Mouse (Mus musculus) hematopoietic stem cell, adult 5-6 weeks (primary cell): Measurements from ENCODE around the gene Ywhaq. TPM values are rescaled to one million over a fixed set of nuclear protein-coding genes. Genes with fewer than 3 reads are reported as not detected.

Source experiments
- ATAC-seq, 2 experiments: fragments of 125-278 bp in 1 of 2; replicated peaks in 1 of 2; 2 replicates each; pipeline ENCODE4 v1.8.0; 2016 to 2017; ENCODE audit warnings: inconsistent platforms in 2 of 2, mild to moderate bottlenecking in 2 of 2, moderate number of reproducible peaks in 2 of 2, low read depth in 1 of 2, moderate TSS enrichment in 1 of 2; ENCODE audit not compliant: low FRiP score in 2 of 2, poor library complexity in 2 of 2, severe bottlenecking in 2 of 2, insufficient read depth in 1 of 2, low TSS enrichment in 1 of 2
- total RNA-seq: library from RNA; stranded (forward); fragments of 172-1452, 232-1000 nt; gene quantifications from 2 replicates; pipeline ENCODE4 v1.2.3, GENCODE M21; 2017

Gene Ywhaq
- total RNA-seq, 1 experiment from 2014 or later, result 201 TPM

DNA sequence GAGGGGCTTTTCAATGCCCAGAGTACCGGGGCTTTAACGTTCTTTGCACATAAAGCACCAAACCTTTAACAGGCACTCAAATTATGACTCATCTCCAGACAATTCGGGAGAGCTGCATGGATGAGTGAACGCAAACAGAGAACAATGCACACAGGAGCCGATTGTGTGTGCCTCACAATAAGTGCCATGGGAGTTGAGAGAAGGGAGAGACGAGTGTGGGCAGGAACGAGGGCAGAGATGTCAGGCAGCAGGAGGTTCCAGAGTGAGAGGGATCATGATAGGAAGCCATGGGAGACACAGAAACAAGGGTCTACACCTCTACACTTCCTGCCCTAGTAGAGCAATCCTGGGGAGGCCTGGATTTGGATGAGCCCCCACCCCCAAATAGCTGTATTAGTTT, 7.2 kb upstream of the Ywhaq start:
- ATAC-seq, result no peak

DNA sequence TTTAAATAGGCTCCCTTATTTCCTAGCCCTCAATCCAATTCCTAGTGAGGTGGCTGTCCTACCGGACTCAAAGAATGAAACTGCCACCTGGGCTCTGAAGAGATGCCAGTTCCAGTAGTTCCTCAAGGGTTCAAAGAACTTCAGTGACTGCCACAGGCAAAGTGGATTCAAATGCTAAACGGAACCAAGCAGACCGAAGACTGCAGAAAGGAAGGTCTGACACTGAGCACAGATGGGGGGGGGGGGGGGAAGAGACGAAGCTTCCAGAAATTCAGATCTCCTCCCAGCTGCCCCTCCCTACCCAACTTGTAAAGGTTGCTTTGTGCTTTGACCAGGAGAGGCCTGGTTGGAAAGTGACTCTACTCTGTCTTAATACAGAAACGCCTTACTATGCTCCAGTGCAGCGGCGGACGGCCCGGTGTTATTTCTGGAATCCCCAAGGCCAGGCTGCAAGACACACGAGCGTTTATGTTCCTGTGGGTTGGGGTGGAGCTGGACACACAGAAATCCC, 1.2 kb upstream of the Ywhaq start:
- ATAC-seq, result no peak

DNA sequence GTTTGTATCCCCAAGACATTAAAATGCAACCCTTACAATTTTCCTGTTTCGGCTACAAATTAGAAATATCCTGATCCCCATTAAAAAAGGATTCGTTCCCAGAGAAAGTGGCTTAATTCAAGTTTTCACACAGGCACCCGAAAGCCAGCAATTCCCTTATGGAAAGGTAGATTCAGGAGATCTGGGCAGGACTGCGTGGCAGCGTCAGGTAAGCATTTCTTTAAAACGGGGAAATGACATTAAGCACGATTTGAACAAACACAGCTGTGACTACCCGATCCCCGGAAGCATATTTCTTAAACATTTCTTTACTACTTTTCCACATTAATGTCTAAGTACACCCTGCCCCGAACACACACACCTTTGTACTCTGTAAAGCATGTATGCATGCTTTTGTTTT, 646 bp upstream of the Ywhaq start:
- no peak for ATAC-seq

DNA sequence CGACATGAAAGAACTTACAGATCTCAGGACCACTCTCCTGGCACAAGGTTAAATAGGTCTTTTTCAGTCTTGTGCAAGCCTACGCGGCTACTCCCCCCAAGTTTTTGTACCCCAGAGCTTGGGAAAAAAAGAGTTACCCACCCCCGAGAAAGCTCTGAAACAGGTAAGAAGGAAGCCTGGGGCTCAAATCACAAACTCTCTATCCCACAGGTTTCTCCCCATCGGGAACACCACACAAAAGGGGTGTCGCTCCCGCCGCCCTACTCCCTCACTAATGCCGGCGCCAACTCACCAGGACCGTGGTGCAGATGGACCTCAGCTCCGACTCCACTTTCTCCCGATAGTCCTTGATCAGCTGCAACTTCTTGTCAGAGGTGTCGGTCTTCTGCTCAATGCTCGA, 931 bp downstream of the Ywhaq start:
- no peak for ATAC-seq

DNA sequence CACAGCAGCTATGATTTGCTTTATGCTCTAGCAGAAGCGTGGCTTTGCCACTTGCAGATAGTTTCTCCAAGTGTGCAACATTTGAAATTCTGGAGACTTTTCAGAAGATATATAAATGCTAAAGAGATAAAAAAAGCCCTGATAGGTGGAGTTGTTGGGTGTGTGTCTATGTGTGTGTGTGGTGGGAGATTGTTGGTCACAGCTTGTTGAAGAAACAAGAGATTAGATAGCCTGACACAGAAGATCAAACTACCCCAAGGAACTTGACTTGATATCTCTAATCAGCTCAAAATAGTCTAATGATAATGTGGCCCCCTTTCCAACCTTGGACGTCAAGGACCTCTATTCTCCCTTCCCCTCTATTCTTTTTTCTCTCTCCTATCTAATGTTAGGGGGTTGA, 6.8 kb downstream of the Ywhaq start:
- no peak for ATAC-seq

DNA sequence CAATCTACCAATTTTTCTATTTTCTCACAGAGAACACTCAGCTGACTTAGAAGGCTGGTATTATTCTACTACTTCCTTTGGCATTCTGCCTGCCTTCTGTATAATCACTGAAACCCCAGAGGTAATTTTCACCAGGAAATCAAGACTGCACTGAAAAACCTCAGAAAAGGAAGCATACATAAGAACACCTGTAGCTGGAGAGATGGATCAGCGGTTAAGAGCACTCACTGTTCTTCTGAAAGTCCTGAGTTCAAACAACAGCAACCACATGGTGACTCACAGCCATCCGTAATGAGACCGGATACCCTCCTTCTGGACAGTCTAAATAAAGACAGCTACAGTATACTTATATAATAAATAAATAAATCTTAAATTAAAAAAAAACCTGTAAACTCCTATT, 7.8 kb downstream of the Ywhaq start:
- no peak for ATAC-seq

DNA sequence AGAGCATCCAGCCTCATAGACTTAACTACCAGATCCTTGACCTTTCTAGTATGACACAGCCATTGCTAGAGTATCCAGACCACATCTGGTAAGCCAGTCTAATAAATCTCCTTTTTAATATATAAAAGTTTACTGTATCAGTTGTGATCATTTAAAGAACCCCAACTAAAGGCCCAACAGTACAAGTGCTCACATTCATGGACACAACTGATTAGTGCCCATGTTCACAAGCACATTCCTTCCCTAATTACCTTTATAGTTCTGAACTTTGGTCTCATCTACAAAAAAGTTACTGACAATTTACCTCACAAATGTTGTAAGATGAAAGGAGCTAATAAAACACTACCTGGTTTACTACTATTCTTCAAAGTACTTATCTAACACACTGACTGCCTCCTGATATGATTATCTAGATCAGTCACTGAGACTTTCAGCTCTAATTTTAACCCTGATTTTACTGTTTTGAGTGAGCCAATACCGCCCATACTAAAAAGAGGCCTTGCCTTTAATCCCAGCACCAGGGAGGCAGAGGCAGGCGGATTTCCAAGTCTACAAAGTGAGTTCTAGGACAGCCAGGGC, 8.6 kb downstream of the Ywhaq start:
- no peak for ATAC-seq

DNA sequence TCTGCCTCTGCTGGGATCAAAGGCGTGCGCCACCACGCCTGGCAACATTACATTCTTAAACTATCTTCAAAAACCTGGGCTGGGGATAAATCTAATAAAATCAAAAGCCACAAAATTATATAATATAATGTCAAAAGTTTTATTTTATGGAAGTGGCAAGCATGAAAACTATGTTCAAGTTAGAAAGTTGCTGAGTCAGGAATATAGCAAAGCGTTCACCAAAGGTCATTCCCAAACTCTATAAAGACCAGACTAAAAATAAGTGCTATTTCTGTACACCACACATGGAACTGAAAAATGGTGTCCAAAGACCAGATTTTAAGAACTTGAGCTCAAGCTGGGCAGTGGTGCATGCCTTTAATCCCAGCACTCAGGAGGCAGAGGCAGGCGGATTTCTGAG, 14.7 kb downstream of the Ywhaq start:
- ATAC-seq, result no peak

DNA sequence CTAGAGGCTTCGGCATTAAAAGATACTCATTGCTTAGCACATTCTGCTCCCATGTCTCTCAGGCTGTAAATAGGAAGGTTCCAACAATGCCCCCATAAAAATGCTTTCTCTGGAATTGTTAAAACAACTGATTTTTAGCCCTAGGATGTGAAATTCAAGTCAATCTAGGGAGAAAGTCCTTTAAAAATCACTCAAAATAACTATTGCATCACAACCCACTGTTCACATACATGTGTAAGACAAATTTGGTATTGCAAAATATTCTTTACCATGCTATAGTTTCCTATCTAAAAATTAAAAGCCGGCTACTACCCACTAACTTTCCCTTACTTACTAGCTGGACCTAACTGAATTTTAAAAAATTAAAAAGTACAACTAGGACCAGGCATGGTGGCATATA, 31.2 kb downstream of the Ywhaq start:
- no peak for ATAC-seq

DNA sequence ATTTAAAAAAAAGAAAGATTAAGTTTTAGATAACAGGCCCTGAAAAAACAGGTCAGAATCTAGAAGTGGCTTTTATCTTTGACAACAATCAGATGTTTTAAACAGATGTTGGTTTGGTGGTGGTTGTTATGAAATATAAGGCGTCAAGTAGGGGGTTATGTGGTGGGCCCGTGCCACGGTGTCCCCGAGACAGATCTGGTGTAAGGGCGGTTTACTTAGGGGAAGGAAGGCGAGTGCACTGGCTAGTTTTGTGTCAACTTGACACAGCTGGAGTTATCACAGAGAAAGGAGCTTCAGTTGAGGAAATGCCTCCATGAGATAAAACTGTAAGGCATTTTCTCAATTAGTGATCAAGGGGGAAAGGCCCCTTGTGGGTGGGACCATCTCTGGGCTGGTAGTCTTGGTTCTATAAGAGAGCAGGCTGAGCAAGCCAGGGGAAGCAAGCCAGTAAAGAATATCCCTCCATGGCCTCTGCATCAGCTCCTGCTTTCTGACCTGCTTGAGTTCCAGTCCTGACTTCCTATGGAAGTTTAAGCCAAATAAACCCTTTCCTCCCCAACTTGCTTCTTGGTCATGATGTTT, 38.6 kb downstream of the Ywhaq start:
- peak; percentile 65 to 76 for ATAC-seq

DNA sequence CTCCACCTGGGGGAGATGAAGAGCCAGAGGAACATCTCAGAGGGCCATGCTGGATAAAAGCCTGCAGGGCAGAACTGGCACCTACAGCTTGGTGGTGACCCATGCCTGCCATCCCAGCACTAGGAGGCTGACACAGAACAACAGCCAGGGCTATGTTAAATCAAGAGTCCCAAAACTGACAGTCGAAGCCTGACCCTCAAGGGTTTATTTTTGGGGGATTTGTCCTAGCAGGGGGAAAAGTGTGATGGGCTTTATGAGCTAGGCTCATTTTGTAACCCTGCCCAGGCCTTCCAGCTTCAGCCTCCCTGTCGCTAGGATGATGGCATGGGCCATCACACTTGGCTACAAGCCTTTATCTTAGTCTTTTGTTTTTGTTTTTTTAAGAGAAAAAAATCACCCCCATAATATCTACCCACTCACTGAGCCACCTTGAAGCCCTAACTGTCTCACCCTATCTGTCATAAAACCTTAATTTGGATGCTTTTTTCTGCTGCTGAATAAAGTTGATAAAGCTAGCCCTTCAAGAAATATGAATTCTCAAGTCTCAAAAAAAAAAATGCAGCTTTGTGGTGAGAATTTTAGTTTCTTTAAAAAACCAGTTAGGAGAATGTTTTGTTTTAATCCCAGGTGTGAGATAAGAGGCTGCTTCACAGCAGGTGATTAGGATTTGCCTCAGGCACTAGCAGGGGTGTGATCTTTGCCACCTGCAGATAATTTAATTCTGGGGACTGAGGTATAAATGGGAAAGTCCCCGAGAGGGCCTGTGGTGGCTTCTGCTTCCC, 41.9 kb downstream of the Ywhaq start:
- no peak for ATAC-seq

DNA sequence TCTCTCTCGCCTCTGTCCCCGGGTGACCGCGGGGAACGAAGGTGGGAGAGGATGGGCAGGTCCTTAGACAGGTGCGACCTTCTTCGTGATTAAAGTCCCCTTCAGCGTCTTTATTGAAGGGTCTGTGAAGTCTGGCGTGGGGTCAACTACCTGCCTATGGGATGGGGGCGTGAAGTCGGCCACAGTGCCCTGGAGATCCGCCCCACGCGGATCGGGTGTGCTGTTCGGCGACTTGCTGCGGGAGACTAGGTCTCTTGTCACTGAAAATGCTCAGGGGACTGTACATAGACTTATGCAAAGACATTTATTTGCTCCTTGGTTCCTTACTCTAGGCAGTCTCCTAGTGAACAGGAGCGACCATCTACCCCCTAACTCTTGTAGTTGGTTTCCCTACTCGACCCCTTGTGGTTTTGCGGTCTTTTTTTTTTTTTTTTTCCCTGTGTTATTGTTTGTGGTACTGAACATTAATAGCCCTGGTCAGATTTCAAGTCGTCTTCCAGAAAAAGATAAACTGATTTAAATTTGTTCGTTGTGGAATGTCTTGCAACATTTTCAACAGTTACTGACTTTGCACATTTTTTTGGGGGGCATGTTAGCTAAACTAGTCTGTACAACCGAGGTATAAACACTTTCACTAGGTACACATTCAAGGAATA, 43.5 kb downstream of the Ywhaq start:
- ATAC-seq, result peak; percentile 33 to 51

DNA sequence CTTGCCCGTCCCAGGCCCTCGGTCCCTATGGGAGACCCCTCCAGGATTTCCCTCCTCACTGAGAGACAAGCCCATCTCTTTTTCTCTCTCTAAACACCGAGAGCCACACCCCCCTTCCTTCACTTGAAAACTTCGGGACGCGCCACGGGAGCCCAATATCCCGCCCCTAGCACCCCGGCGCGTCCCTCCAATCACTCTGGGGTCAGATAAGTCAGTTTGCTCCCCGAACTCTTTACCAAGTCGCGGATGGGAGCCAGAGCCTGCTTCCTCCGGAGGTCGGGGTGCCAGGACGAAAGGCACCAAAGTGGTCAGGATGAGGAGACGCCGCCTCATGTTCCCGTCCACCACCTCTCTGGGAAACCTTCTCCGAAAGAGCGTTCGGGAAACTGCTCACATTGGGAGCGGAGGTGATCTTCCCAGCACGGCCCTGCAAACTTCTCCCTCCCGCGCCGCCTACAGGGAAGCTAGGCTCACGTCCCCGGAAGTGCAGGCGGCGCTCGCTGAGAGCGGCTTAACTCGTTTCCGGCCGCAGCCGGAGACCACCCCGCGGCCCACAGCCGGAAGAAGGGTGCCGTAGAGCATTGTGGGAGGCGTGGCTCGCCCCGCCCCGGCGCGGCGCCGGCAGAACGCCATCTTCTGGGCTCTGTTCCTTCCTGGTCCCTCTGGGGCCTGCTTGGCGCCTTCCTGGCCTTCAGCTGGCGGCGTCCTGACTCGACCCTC, 44.2 kb downstream of the Ywhaq start, which contains the start of gene Adam17:
TSS of gene Adam17 (minus strand) at position 533 of the 720 bp plus-strand sequence.
- ATAC-seq, result peak; percentile 93 to 94

DNA sequence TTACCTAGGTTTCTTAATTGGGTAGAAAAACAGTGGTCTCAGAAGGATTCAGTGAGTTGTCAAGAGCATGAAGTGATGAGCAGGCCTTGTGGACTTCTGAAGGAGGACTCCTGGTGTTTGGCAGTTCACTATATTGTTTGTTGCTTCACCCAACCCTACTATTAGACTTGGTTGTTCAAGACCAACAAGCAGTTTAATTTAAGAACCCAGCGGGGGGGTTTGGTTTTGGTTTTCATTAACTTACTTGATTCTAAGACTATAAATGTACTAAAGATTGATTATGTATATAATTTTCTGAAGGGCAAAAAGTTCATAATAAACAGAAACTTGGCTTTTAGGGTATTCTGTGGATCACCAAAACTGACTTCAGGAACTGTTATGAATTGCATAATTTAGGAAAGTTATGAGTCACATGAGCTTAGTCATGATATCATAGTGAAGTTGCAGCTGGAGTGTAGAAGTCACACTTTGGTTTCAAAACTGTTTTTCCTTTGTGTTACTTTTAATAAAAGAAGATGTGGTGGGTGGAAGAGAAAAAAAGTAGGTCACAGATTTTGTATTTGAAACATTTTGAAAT, 47.3 kb downstream of the Ywhaq start:
- ATAC-seq, result no peak

DNA sequence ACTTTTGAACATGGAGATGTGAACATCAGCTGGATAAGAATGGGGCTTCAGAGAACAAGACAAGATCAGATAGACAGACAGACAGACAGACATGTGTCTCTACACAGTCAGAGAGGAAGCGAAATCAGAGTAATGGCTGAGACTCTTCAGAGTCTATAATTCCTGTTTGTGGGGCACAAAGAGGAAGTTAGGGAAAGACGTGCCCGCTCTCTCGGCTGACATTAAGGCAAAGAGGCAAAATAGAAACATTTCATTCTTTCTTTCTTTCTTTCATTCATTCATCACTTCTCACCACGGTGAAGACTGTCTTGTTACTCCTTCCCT, 48.4 kb downstream of the Ywhaq start:
- ATAC-seq, result 0 out of 4 replicates have a peak, but pooled peaks have one; percentile 27 to 30

DNA sequence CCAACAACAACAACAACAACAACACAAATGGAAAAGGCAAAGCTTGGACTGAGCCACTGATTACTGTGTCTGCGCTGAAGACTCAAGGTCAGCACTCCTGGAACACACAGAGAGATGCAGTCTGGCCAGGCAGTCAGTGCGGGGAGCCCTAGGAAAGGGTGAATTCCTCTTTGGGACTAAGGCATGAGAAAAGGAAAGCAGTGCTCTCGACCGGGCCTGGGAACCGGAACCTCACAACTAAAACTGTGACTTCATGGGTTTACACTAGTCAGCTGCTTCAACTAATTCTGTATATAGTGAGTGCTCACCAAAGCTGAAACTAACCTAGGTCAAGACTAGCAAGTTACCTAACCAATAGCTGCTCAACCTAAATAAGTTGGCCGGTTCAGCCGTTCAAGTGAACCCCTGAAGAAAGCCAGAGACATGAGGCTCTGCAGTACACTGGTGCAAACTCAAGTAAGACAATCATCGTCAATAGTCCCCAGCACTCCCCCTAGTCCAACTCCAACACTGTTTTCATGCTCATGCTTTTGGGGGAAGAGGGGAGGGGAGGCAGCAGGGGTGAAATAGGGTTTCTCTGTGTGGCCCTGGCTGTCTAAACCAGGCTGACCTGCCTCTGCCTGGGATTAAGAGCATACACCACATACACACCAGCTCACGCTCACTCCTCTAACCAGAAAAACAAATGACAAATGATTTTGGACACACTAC, 48.9 kb downstream of the Ywhaq start:
- no peak for ATAC-seq
